Mouse (Mus musculus) adrenal gland (tissue): ENCODE results near the gene Mcm10.
"Not testable (repeated sequence)": the region's sequence is repeated elsewhere in the genome, so short reads cannot be mapped to it uniquely, and the experiment has no call there.

Experiments used
- intact Hi-C: fragments of 180-260 bp; cut with DNase I; formaldehyde crosslinking; loops from one replicate; pipeline ENCODE4 v1.15.1; 2025

Mcm10 gene

GRCm38 (mm10) chr2:4988826-4989424, 23.7 kb downstream of the Mcm10 start:
- intact Hi-C loops: loop anchor here (5.0 kb wide), 1 partner anchor 72 kb away; the partner anchor contains the start of gene Phyh

GRCm38 (mm10) chr2:4987388-4988180, 25.0 kb downstream of the Mcm10 start:
- intact Hi-C loops: loop anchor here (5.0 kb wide), 1 partner anchor 70 kb away; the partner anchor contains the start of gene Phyh

- intact Hi-C loops: loop anchor here (5.0 kb wide), 1 partner anchor 69 kb away; the partner anchor contains the start of gene Phyh
Observed at GRCm38 (mm10) chr2:4986798-4987197, 25.8 kb downstream of the Mcm10 start.

GRCm38 (mm10) chr2:4985000-4985399, 27.6 kb downstream of the Mcm10 start:
- intact Hi-C loops: loop anchor here (5.0 kb wide), 1 partner anchor 68 kb away; the partner anchor contains the start of gene Phyh

- intact Hi-C loops: no loop called here
Observed at GRCm38 (mm10) chr2:4983987-4984386, 28.6 kb downstream of the Mcm10 start.

- intact Hi-C loops: no loop called here
Observed at GRCm38 (mm10) chr2:4978091-4978490, 34.5 kb downstream of the Mcm10 start.

GRCm38 (mm10) chr2:4975807-4976206, 36.8 kb downstream of the Mcm10 start, which contains the start of gene Ucma:
Gene Ucma, plus strand, starts transcription at chr2:4976122.
- intact Hi-C loops: no loop called here

- intact Hi-C loops: loop anchor here (5.0 kb wide), 1 partner anchor 37 kb away; no protein-coding TSS in a partner anchor
Observed at GRCm38 (mm10) chr2:4969083-4969482, 43.5 kb downstream of the Mcm10 start.

GRCm38 (mm10) chr2:4967806-4968205, 44.8 kb downstream of the Mcm10 start:
- intact Hi-C loops: loop anchor here (5.0 kb wide), 1 partner anchor 36 kb away; no protein-coding TSS in a partner anchor

GRCm38 (mm10) chr2:4958039-4958438, 54.6 kb downstream of the Mcm10 start:
- intact Hi-C loops: no loop called here

GRCm38 (mm10) chr2:4954216-4954760, 58.3 kb downstream of the Mcm10 start:
- intact Hi-C loops: no loop called here

GRCm38 (mm10) chr2:4950986-4951385, 61.6 kb downstream of the Mcm10 start:
- intact Hi-C loops: no loop called here

- intact Hi-C loops: not testable (repeated sequence)
Observed at GRCm38 (mm10) chr2:4949691-4950090, 62.9 kb downstream of the Mcm10 start.

- intact Hi-C loops: no loop called here
Observed at GRCm38 (mm10) chr2:4940861-4941260, 71.7 kb downstream of the Mcm10 start.
